Mouse (Mus musculus) ES-E14 (cell line): Measurements from ENCODE around the gene Dusp1.

Experiments
- CHD2 ChIP-seq: IDR thresholded peaks from 2 replicates; pipeline ENCODE4 v1.6.1; 2014; ENCODE audit warnings: mild to moderate bottlenecking, low read depth, low read length, inconsistent platforms
- HCFC1 ChIP-seq: IDR thresholded peaks from 2 replicates; pipeline ENCODE4 v1.6.1; 2012; ENCODE audit warnings: low read length, inconsistent platforms, borderline replicate concordance; ENCODE audit not compliant: insufficient read depth
- MAFK ChIP-seq: IDR thresholded peaks from 2 replicates; pipeline ENCODE4 v1.6.1; 2014; ENCODE audit warnings: mild to moderate bottlenecking, low read depth, low read length, inconsistent platforms; ENCODE audit not compliant: insufficient read depth
- ZC3H11A ChIP-seq: IDR thresholded peaks from 2 replicates; pipeline ENCODE4 v1.6.1; 2012; ENCODE audit warnings: low read depth, mild to moderate bottlenecking, inconsistent platforms, low read length, borderline replicate concordance
- ZNF384 ChIP-seq: IDR thresholded peaks from 2 replicates; pipeline ENCODE4 v1.6.1; 2012; ENCODE audit warnings: low read depth, low read length, inconsistent platforms

- TF ChIP-seq MAFK (no peak), ZC3H11A (no peak), CHD2 (no peak), ZNF384 (no peak), HCFC1 (no peak)
These were observed 10.8 kb downstream of the Dusp1 start for GRCm38 (mm10) chr17:26551104-26551503.
